Mouse (Mus musculus) stomach, embryonic 15.5 days (tissue): ENCODE results near the gene Gm17455. TPM values are rescaled to one million over a fixed set of nuclear protein-coding genes. Genes with fewer than 3 reads are reported as not detected.

Experiments
- ATAC-seq: fragments of 200-750 bp; cut with Nextera tagmentation; 2 replicates; pipeline ENCODE4 v1.8.0; 2017; ENCODE audit warnings: low read depth, moderate number of reproducible peaks, moderate TSS enrichment; ENCODE audit not compliant: insufficient read depth, low FRiP score
- H3K27ac ChIP-seq: fragments of 300-500 bp; sonication (generic); 2 replicates; pipeline ENCODE4 v1.5.1; 2015; ENCODE audit warnings: mild to moderate bottlenecking, inconsistent platforms
- H3K27me3 ChIP-seq: fragments of 300-500 bp; sonication (generic); replicated peaks from 2 replicates; pipeline ENCODE4 v1.6.1; 2015; ENCODE audit warnings: inconsistent platforms
- H3K36me3 ChIP-seq: fragments of 300-500 bp; sonication (generic); 2 replicates; pipeline ENCODE4 v1.6.1; 2015; ENCODE audit warnings: inconsistent platforms
- H3K4me1 ChIP-seq: fragments of 300-500 bp; sonication (generic); 2 replicates; pipeline ENCODE4 v1.6.1; 2015; ENCODE audit warnings: inconsistent platforms
- H3K4me2 ChIP-seq: fragments of 300-500 bp; sonication (generic); 2 replicates; pipeline ENCODE4 v1.6.1; 2015; ENCODE audit warnings: mild to moderate bottlenecking, inconsistent platforms
- H3K4me3 ChIP-seq: fragments of 300-500 bp; sonication (generic); replicated peaks from 2 replicates; pipeline ENCODE4 v1.5.1; 2015; ENCODE audit warnings: inconsistent platforms
- H3K9ac ChIP-seq: fragments of 300-500 bp; sonication (generic); 2 replicates; pipeline ENCODE4 v1.6.1; 2015; ENCODE audit warnings: inconsistent platforms
- H3K9me3 ChIP-seq: fragments of 300-500 bp; sonication (generic); 2 replicates; pipeline ENCODE4 v1.6.1; 2016; ENCODE audit warnings: inconsistent platforms
- WGBS: fragments of 180-500 bp; shearing (Covaris S2); methylation state at CpG from one replicate; pipeline ENCODE4 v1.1.7; 2015; 5-methylcytosine and 5-hydroxymethylcytosine counted together
- polyA plus RNA-seq: library from polyadenylated mRNA; unstranded; fragments of >200 nt; fragmentation: Nextera tagmentation; extraction: Ambion mirVana; gene quantifications from 2 replicates; pipeline ENCODE4 v1.2.1, GENCODE M21; 2015

Gm17455 gene
- polyA plus RNA-seq, 1 experiment from 2014 or later, result 0.98 TPM

GRCm38 (mm10) chr10:60432679-60433078 is 33.2 kb downstream of the Gm17455 start:
- Histone ChIP-seq H3K4me3 (no peak overlapping the region), H3K27me3 (no peaks in the 10 kb centered on the region), H3K4me2 (no peak overlapping the region), H3K9me3 (no peaks in the 10 kb centered on the region), H3K27ac (no peak overlapping the region), H3K36me3 (no peaks in the 10 kb centered on the region), H3K4me1 (no peaks in the 10 kb centered on the region), H3K9ac (no peak overlapping the region)
- 23% methylated on average over 4 of the region's 4 CpGs for WGBS
- no peak for ATAC-seq

DNA sequence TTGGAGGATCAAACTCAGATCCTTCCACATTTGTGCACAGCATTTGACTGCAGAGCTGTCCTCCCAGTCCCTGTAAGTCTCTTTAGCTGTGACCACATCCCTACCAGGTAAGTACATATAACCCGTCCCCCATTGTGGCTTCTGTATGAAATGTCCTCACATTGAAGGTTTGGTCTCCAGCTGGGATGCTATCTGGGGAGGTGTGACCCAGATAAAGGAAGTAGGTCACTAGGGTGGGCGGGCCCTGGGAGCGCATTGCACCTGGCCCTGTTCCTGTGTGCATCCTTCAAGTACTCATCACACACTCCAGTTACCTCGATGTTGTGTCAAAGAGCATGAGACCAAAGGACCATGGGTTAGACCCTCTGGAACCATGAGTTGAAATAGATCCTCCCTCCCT is 42.8 kb downstream of the Gm17455 start:
- no peak overlapping the region for H3K27ac ChIP-seq
- no peaks in the 10 kb centered on the region for H3K9me3 ChIP-seq
- no peak overlapping the region for H3K4me3 ChIP-seq
- H3K4me1 ChIP-seq, result no peaks in the 10 kb centered on the region
- H3K36me3 ChIP-seq, result no peaks in the 10 kb centered on the region
- WGBS, result 85% methylated on average over 4 of the region's 4 CpGs
- H3K4me2 ChIP-seq, result no peak overlapping the region
- ATAC-seq, result no peak
- H3K27me3 ChIP-seq, result no peaks in the 10 kb centered on the region
- no peak overlapping the region for H3K9ac ChIP-seq

GRCm38 (mm10) chr10:60443078-60443477 is 43.6 kb downstream of the Gm17455 start:
- no peak for ATAC-seq
- H3K4me1 ChIP-seq, result no peaks in the 10 kb centered on the region
- no peak overlapping the region for H3K27ac ChIP-seq
- no peaks in the 10 kb centered on the region for H3K36me3 ChIP-seq
- no peaks in the 10 kb centered on the region for H3K27me3 ChIP-seq
- no peak overlapping the region for H3K4me2 ChIP-seq
- 6% methylated on average over 2 of the region's 2 CpGs for WGBS
- no peaks in the 10 kb centered on the region for H3K9me3 ChIP-seq
- H3K4me3 ChIP-seq, result no peak overlapping the region
- H3K9ac ChIP-seq, result no peak overlapping the region

- Histone ChIP-seq H3K27ac (no peak overlapping the region), H3K4me1 (no peaks in the 10 kb centered on the region), H3K9me3 (no peaks in the 10 kb centered on the region), H3K4me3 (no peak overlapping the region), H3K27me3 (no peaks in the 10 kb centered on the region), H3K9ac (no peak overlapping the region), H3K4me2 (no peak overlapping the region), H3K36me3 (no peaks in the 10 kb centered on the region)
- 62% methylated on average over 8 of the region's 8 CpGs for WGBS
- ATAC-seq, result no peak; the same call in 1 of the 2 replicates
Observed at GRCm38 (mm10) chr10:60445031-60445593, 45.6 kb downstream of the Gm17455 start.

GRCm38 (mm10) chr10:60447186-60447585 is 47.7 kb downstream of the Gm17455 start:
- Histone ChIP-seq H3K9me3 (no peaks in the 10 kb centered on the region), H3K4me3 (no peak overlapping the region), H3K9ac (no peak overlapping the region), H3K4me1 (no peaks in the 10 kb centered on the region), H3K27me3 (no peaks in the 10 kb centered on the region), H3K27ac (no peak overlapping the region), H3K4me2 (no peak overlapping the region), H3K36me3 (no peaks in the 10 kb centered on the region)
- 58% methylated on average over 12 of the region's 12 CpGs for WGBS
- ATAC-seq, result no peak

Other genes with a start within 250 kb of the Gm17455 start
- gene Chst3, start 180.5 kb upstream of the Gm17455 start, polyA plus RNA-seq, result 2.2 and 2.3 TPM in 2 replicates
- gene Psap, start 122.1 kb upstream of the Gm17455 start, polyA plus RNA-seq, result 142 and 155 TPM in 2 replicates
- 7.0 and 7.8 TPM in 2 replicates for gene Vsir, start 52.9 kb upstream of the Gm17455 start, polyA plus RNA-seq